Mouse (Mus musculus): Measurements from ENCODE around the gene Armc10. TPM values are rescaled to one million over a fixed set of nuclear protein-coding genes. Genes with fewer than 3 reads are reported as not detected.

Armc10 gene
- polyA plus RNA-seq, 1 experiment from 2014 or later, result 15.6 TPM

GRCm38 (mm10) chr5:21675494-21675893 is 29.9 kb downstream of the Armc10 start:
- no peaks in the 10 kb centered on the region for H3K9me3 ChIP-seq (ENCODE audit: control insufficient read depth)
- WGBS, result 95% methylated on average over 23 of the region's 23 CpGs
- H3K9ac ChIP-seq (ENCODE audit: low read depth, low read length), result no peak overlapping the region
- ATAC-seq, result no peak
- H3K4me1 ChIP-seq (replicated peaks; ENCODE audit: control insufficient read depth, insufficient read depth, low read length), result no peaks in the 10 kb centered on the region
- no peak for TF ChIP-seq CTCF (IDR thresholded peaks at IDR 0.05; ENCODE audit: low read depth)
- no peak overlapping the region for H3K4me2 ChIP-seq (replicated peaks; ENCODE audit: low read depth)
- no peaks in the 10 kb centered on the region for H3K27me3 ChIP-seq (replicated peaks; ENCODE audit: control insufficient read depth, insufficient read depth, low read length)
- no peak overlapping the region for H3K4me3 ChIP-seq (ENCODE audit: low read depth, low read length)
- no peaks in the 10 kb centered on the region for H3K36me3 ChIP-seq (ENCODE audit: control insufficient read depth, insufficient read depth)
- H3K27ac ChIP-seq (ENCODE audit: low read depth, low read length), result no peak overlapping the region

GRCm38 (mm10) chr5:21677939-21678338 is 32.3 kb downstream of the Armc10 start:
- no peak for ATAC-seq
- no peak overlapping the region for H3K4me2 ChIP-seq (replicated peaks; ENCODE audit: low read depth)
- 95% methylated on average over 6 of the region's 6 CpGs for WGBS
- H3K27me3 ChIP-seq (replicated peaks; ENCODE audit: control insufficient read depth, insufficient read depth, low read length), result no peaks in the 10 kb centered on the region
- H3K9ac ChIP-seq (ENCODE audit: low read depth, low read length), result no peak overlapping the region
- TF ChIP-seq CTCF (IDR thresholded peaks at IDR 0.05; ENCODE audit: low read depth), result 0 out of 2 replicates have a peak, but pooled peaks have one; percentile 12
- H3K4me3 ChIP-seq (ENCODE audit: low read depth, low read length), result no peak overlapping the region
- H3K27ac ChIP-seq (ENCODE audit: low read depth, low read length), result no peak overlapping the region
- H3K4me1 ChIP-seq (replicated peaks; ENCODE audit: control insufficient read depth, insufficient read depth, low read length), result no peaks in the 10 kb centered on the region
- no peaks in the 10 kb centered on the region for H3K9me3 ChIP-seq (ENCODE audit: control insufficient read depth)
- no peaks in the 10 kb centered on the region for H3K36me3 ChIP-seq (ENCODE audit: control insufficient read depth, insufficient read depth)

GRCm38 (mm10) chr5:21678363-21678762 is 32.8 kb downstream of the Armc10 start:
- no peak for ATAC-seq
- no peak for TF ChIP-seq CTCF (IDR thresholded peaks at IDR 0.05; ENCODE audit: low read depth)
- no peak overlapping the region for H3K4me2 ChIP-seq (replicated peaks; ENCODE audit: low read depth)
- no peaks in the 10 kb centered on the region for H3K4me1 ChIP-seq (replicated peaks; ENCODE audit: control insufficient read depth, insufficient read depth, low read length)
- 95% methylated on average over 9 of the region's 9 CpGs for WGBS
- H3K9ac ChIP-seq (ENCODE audit: low read depth, low read length), result no peak overlapping the region
- no peaks in the 10 kb centered on the region for H3K27me3 ChIP-seq (replicated peaks; ENCODE audit: control insufficient read depth, insufficient read depth, low read length)
- no peaks in the 10 kb centered on the region for H3K36me3 ChIP-seq (ENCODE audit: control insufficient read depth, insufficient read depth)
- no peak overlapping the region for H3K4me3 ChIP-seq (ENCODE audit: low read depth, low read length)
- H3K27ac ChIP-seq (ENCODE audit: low read depth, low read length), result no peak overlapping the region
- H3K9me3 ChIP-seq (ENCODE audit: control insufficient read depth), result no peaks in the 10 kb centered on the region

- no peaks in the 10 kb centered on the region for H3K9me3 ChIP-seq (ENCODE audit: control insufficient read depth)
- no peak for ATAC-seq
- H3K27ac ChIP-seq (ENCODE audit: low read depth, low read length), result no peak overlapping the region
- no peak for TF ChIP-seq CTCF (IDR thresholded peaks at IDR 0.05; ENCODE audit: low read depth)
- WGBS, result 75% methylated on average over 4 of the region's 4 CpGs
- no peak overlapping the region for H3K4me3 ChIP-seq (ENCODE audit: low read depth, low read length)
- no peaks in the 10 kb centered on the region for H3K36me3 ChIP-seq (ENCODE audit: control insufficient read depth, insufficient read depth)
- no peak overlapping the region for H3K9ac ChIP-seq (ENCODE audit: low read depth, low read length)
- H3K4me2 ChIP-seq (replicated peaks; ENCODE audit: low read depth), result no peak overlapping the region
- no peaks in the 10 kb centered on the region for H3K27me3 ChIP-seq (replicated peaks; ENCODE audit: control insufficient read depth, insufficient read depth, low read length)
- H3K4me1 ChIP-seq (replicated peaks; ENCODE audit: control insufficient read depth, insufficient read depth, low read length), result no peaks in the 10 kb centered on the region
These were observed 34.4 kb downstream of the Armc10 start for GRCm38 (mm10) chr5:21680029-21680428.

- Histone ChIP-seq H3K27me3 (replicated peaks; ENCODE audit: control insufficient read depth, insufficient read depth, low read length) (no peaks in the 10 kb centered on the region), H3K9me3 (ENCODE audit: control insufficient read depth) (no peaks in the 10 kb centered on the region), H3K4me1 (replicated peaks; ENCODE audit: control insufficient read depth, insufficient read depth, low read length) (no peaks in the 10 kb centered on the region), H3K4me2 (replicated peaks; ENCODE audit: low read depth) (no peak overlapping the region), H3K4me3 (ENCODE audit: low read depth, low read length) (no peak overlapping the region), H3K36me3 (ENCODE audit: control insufficient read depth, insufficient read depth) (no peaks in the 10 kb centered on the region), H3K27ac (ENCODE audit: low read depth, low read length) (no peak overlapping the region), H3K9ac (ENCODE audit: low read depth, low read length) (no peak overlapping the region)
- no peak for ATAC-seq
- 86% methylated on average over 5 of the region's 5 CpGs for WGBS
- TF ChIP-seq CTCF (IDR thresholded peaks at IDR 0.05; ENCODE audit: low read depth), result no peak
These were observed 35.3 kb downstream of the Armc10 start for GRCm38 (mm10) chr5:21680940-21681339.

- WGBS, result 98% methylated on average over 9 of the region's 9 CpGs
- no peak overlapping the region for H3K4me3 ChIP-seq (ENCODE audit: low read depth, low read length)
- TF ChIP-seq CTCF (IDR thresholded peaks at IDR 0.05; ENCODE audit: low read depth), result no peak
- H3K9ac ChIP-seq (ENCODE audit: low read depth, low read length), result no peak overlapping the region
- H3K4me1 ChIP-seq (replicated peaks; ENCODE audit: control insufficient read depth, insufficient read depth, low read length), result no peaks in the 10 kb centered on the region
- no peaks in the 10 kb centered on the region for H3K36me3 ChIP-seq (ENCODE audit: control insufficient read depth, insufficient read depth)
- H3K9me3 ChIP-seq (ENCODE audit: control insufficient read depth), result no peaks in the 10 kb centered on the region
- no peak overlapping the region for H3K4me2 ChIP-seq (replicated peaks; ENCODE audit: low read depth)
- no peak overlapping the region for H3K27ac ChIP-seq (ENCODE audit: low read depth, low read length)
- no peaks in the 10 kb centered on the region for H3K27me3 ChIP-seq (replicated peaks; ENCODE audit: control insufficient read depth, insufficient read depth, low read length)
- ATAC-seq, result no peak
These were observed 38.2 kb downstream of the Armc10 start for GRCm38 (mm10) chr5:21683811-21684210.

GRCm38 (mm10) chr5:21685001-21685400 is 39.4 kb downstream of the Armc10 start:
- 71% methylated on average over 10 of the region's 10 CpGs for WGBS
- no peak for TF ChIP-seq CTCF (IDR thresholded peaks at IDR 0.05; ENCODE audit: low read depth)

More at GRCm38 (mm10) chr5:21685001-21685400, 39.4 kb downstream of the Armc10 start:
- no peaks in the 10 kb centered on the region for H3K27me3 ChIP-seq (replicated peaks; ENCODE audit: control insufficient read depth, insufficient read depth, low read length)
- ATAC-seq, result no peak
- H3K27ac ChIP-seq (ENCODE audit: low read depth, low read length), result no peak overlapping the region
- H3K4me1 ChIP-seq (replicated peaks; ENCODE audit: control insufficient read depth, insufficient read depth, low read length), result no peaks in the 10 kb centered on the region
- H3K9me3 ChIP-seq (ENCODE audit: control insufficient read depth), result no peaks in the 10 kb centered on the region
- H3K4me2 ChIP-seq (replicated peaks; ENCODE audit: low read depth), result no peak overlapping the region
- no peak overlapping the region for H3K4me3 ChIP-seq (ENCODE audit: low read depth, low read length)
- H3K9ac ChIP-seq (ENCODE audit: low read depth, low read length), result no peak overlapping the region
- no peaks in the 10 kb centered on the region for H3K36me3 ChIP-seq (ENCODE audit: control insufficient read depth, insufficient read depth)
